Mouse (Mus musculus) heart, adult 8-10 months (tissue): Measurements from ENCODE around the gene Pex7. TPM values are rescaled to one million over a fixed set of nuclear protein-coding genes. Genes with fewer than 3 reads are reported as not detected.
"Not testable (repeated sequence)": the region's sequence is repeated elsewhere in the genome, so short reads cannot be mapped to it uniquely, and the experiment has no call there.

ENCODE experiments used
- DNase-seq: peaks from one replicate; pipeline ENCODE4 v3.0.0; 2022; ENCODE audit warnings: low spot score
- total RNA-seq, 4 experiments: library from RNA; stranded (reverse); gene quantifications; 2 replicates each; pipeline ENCODE4 v1.2.4; 2022

Pex7 gene
- total RNA-seq, 4 experiments from 2014 or later = 32.5 to 36.9 (median 34.6) TPM

DNA sequence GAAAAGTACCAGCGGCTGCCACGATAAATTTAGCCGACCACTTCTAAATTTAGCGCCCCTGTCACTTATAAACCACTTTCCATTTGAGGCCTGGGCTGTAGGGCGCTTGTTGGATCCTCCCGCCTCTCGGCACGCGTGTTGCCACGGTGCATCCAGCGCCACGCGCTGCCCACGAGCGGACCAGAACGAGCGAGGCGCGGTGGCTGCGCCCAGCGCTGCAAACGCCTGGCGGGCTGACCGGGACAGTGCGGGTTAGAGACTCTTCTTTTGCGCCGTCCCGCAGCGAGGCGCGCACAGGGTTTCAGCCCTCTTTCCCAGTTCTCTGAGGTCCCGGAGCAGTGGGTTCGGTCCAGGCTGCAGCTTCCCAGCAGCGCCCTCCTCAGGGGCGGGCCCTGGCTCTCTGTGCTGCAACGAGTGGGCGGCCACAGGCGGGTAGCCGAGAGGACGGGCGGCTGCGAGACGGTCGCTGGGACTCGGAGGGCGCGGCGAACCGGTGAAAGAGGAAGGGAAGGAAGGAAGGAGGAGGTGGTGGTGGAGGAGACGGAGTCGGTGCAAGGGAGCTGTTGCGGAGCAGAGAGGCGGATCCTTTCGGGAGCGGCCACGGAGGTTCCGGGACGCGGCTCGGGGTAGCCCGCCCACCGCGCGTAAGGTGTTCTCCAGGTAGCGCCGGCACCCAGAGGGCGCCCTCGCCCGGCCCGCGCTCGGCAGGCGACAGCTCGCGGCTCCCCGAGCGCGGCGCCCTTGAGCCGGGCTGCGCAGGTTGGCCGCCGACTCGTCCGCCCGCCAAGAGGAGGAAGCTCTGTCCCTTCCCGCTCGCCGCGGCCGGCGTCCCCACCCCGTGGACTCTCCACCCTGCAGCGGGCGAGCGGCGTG lies 26.3 kb upstream of the Pex7 start:
- peak; percentile 76 for DNase-seq

DNA sequence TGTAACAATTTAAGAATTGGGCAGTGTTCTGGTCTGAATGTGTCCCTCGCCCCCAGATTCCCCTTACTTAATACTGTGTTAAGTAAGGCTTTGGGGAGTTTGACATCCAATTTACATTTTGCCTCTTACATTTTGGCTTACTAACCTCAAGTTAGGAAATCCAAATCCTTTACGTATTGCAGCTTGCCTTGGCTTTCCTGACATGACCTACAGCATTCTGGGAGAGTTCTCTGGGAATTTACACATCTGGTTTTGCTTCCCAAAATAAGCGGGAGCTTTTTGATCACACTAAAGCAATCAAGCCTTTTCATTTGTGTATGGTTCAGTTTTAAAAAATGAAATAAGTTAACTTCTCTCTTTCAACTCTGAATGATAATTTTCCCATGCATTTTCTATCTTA lies 25.5 kb upstream of the Pex7 start:
- DNase-seq = no peak

DNA sequence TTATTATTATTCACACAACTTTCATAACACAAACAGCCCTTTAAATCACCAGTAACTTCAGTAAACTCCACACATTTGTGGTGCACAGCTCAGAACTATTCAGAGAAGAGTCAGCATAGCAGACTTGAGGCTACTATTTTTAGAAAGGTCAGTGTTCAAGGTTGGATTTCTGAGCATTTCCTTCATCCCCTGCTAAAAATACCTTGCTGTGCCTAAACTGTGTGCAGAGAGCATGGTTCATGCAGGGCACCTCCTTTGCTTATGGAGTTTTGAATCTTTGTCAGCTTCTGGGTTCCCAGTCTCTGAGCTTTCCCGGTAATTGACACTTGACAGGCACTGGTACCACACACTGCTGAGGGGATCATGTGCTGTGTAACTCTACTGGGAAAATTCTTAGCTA lies 20.7 kb upstream of the Pex7 start:
- no peak for DNase-seq

DNA sequence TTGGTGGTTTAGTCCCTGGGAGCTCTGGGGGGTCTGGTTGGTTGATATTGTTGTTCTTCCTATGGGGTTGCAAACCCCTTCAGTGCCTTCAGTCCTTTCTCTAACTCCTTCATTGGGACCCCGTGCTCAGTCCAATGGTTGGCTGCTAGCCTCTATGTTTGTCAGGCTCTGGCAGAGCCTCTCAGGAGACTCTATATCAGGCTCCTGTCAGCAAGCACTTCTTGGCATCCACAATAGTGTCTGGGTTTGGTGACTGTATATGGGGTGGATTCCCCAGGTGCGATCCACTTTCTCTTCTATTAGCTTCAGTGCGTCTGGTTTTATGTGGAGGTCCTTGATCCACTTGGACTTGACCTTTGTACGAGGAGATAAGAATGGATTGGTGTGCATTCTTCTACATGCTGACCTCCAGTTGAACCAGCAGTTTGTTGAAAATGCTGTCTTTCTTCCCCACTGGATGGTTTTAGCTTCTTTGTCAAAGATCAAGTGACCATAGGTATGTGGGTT lies 19.0 kb upstream of the Pex7 start:
- DNase-seq = not testable (repeated sequence)

DNA sequence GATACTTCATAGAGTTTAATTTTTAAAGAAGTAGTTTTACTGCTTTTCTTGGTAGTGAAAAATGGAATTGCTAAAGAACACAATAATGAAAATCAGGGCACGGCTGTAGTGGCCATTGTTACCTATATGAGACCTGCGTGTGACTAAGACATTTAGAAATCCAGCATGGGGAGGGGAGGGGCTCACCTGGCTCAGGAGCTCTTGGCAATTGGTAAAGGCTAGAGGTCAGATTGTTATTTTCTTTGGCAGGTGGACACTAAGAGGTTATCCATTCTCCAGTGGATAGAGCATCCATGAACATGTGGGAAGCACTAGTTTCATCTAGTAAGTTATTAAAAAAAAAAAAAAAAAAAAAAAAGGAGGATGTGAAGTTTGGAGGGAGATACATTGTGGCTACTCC lies 16.8 kb upstream of the Pex7 start:
- DNase-seq = no peak

DNA sequence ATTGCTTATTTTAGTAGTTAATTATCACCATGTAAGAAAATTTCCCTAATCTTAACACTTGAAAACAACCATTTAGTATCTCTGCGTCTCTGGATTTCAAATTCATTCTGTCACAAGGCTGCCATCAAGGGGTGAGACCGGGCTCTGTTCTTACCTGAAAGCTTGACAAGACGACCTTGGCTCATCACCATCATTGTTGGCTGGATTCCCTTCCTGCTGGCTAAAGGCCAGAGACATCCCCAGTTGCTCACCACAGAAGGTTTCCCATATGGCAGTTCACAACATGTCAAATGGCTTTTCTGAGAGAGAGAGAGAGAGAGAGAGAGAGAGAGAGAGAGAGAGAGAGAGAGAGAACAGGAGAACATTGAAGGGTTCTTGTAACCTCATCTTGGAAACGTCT lies 14.9 kb upstream of the Pex7 start:
- no peak for DNase-seq

- DNase-seq = no peak
Measured at GRCm38 (mm10) chr10:19915301-19915700, 7.8 kb upstream of the Pex7 start.

- DNase-seq = no peak
Measured at GRCm38 (mm10) chr10:19913806-19914205, 6.3 kb upstream of the Pex7 start.

GRCm38 (mm10) chr10:19911583-19911982 lies 4.1 kb upstream of the Pex7 start:
- no peak for DNase-seq

DNA sequence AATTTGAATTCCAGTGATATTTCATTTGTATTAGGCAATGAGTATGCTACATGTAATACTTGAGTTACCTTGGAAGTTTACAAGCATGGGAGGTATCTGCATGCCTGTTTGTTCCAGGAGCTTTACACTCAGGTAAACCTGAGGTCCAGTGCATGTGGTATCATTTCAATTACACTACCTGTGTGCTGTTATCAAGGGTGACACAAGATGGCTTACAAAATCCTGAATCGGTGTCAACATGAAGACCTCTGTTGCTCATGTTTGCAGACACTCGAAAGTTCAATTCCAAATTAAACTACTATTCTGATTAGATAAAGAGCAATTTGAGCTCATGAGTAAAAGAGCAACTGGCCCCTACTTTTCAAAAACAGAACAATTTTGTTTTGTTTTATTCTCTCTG lies 3.0 kb upstream of the Pex7 start:
- DNase-seq = no peak

DNA sequence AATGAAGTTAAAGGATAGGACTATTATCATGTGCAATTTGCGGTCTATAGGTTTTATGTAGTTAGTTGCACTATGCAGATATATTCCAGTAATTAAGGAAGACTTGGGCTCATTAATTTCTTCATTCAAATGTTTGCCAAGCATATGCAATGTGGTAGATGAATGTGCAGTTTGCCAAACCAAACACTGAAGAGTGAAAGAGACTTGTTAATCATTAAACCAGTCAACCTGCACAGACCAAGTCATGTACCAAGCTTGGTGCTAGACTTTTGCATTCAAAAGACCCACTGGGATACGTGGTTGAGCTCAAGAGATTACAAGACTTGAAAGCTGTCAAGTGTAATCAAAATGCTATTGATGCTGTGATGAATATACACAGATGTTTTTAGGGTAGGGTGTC lies 587 bp upstream of the Pex7 start:
- no peak for DNase-seq

GRCm38 (mm10) chr10:19904077-19904820 lies 3.2 kb downstream of the Pex7 start:
- DNase-seq = no peak

- DNase-seq = no peak
Measured at GRCm38 (mm10) chr10:19901992-19902391, 5.5 kb downstream of the Pex7 start.

DNA sequence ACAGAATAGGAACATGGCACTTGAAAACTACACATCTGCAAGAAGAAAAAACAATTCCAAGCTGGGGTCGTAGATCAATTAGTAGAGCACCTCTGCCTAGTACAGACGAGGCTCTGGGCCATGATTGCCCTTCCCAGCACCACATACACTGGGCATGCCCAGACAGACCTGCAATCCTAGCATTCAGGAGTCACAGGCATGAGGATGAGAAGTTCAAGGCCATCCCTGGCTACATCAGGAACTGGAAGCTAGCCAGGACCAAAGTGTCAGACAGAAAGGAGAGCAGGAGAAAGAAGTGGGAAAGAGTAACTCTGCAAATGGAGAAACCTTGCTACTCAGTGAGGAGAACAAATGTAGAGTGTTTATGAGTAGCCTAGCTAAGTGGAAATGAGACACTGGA lies 7.3 kb downstream of the Pex7 start:
- no peak for DNase-seq

GRCm38 (mm10) chr10:19893976-19894375 lies 13.5 kb downstream of the Pex7 start:
- peak; percentile 47 for DNase-seq

DNA sequence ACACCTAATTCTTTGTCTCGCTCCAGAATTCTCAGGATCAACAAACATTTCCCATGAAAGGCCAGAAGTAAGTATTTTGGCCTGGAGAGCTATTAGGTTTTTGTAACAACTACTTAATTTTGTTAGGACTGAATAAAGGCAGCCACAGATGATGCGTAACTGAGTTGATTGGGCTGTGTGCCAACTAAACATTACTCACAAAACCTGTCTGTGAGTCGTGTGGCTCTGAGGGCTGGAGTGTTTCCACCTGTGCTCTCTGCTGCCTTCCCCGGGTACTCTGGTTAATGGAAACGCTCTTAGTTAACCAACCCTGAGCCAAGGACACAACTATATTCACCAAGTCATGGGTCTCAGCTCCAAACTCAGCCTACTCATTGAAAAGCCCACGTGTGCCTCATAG lies 14.3 kb downstream of the Pex7 start:
- DNase-seq = no peak

- no peak for DNase-seq
Measured at GRCm38 (mm10) chr10:19891686-19892085, 15.8 kb downstream of the Pex7 start.

DNA sequence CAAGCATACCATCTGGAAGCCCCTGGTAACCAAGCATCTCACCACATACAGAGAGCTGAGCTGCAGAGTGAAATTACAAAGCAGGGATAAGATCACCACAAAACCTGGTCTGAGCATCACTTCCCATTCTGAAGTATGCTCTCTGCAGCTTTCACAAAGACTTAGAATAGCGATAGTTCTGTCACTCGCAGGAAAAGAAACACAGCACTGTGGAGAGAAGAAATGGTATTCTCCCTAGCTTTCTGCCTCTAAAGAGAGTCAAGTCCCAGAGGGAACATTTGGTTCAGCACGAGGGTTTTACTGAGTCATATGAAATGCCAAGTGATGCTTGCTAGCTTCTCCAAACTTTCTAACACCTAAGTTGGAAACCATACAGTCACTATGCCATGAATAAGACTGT lies 17.6 kb downstream of the Pex7 start:
- DNase-seq = no peak

- no peak for DNase-seq
Measured at GRCm38 (mm10) chr10:19886249-19886648, 21.2 kb downstream of the Pex7 start.

DNA sequence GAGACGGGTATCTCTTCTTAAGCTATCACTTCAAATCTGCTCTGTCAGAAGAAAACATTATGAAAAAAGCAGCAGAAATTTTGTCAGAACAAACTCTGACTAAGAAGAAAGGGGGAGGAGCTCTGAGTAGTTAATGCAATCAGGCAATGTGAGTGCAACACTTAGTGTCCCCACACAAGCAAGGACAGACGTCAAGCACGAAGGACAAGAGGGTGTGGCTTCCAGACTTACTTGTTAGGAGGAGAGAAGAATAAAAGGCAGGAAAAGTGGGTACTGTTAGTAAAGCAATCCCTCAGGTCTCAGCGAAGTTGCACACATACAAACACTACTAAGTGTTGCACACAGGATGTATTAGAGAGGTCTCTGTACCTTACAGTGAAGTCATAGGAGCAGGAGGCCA lies 23.1 kb downstream of the Pex7 start:
- DNase-seq = no peak

- DNase-seq = no peak
Measured at GRCm38 (mm10) chr10:19880437-19880836, 27.1 kb downstream of the Pex7 start.

DNA sequence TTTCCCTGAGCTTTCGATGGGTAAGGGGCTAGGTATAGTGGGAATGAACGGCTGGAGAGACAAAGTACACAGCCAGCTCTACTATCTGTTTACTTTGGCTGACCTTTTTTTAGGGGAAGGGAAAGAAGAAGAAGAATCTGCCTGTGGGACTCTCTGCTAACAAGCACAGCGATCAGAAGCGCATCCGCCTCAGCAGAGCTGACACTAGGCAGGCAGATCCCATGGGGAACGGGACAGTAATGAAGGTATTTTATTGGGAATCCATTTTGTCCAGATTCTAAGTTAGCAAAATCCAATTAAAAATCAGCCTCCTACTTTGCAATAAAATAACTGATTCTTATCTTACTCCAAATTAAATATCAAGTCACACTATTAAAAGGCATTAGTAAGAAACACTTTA lies 28.3 kb downstream of the Pex7 start:
- DNase-seq = no peak

- no peak for DNase-seq
Measured at GRCm38 (mm10) chr10:19877679-19878078, 29.8 kb downstream of the Pex7 start.
